ENCODE assay signal across 26 mouse cellular contexts in the genomic region with DNA sequence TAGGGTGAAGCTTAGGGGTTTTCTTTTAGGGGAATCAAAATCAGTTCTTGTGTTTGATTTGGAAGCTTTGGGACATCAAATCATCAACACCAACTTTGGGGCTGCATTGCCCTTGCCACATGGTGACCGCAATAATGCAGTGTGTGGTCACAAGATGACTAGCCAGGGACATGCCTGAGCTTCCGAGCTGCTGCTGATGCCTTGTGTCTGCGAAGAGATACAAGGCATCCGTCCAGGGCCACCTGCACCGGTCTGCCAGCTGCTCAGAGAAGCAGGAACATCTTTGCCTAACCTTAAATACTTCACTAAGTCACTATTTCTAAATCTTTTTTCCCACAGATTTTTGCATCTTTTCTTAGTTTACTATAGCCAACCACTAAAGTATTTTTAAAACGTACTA.
"Had no signal": no experiment of that assay in that cellular context is flagged by ENCODE, and none has a peak within 500 bp of the region (broad histone marks: within the 10 kb centered on the region; RNA-seq: fewer than 3 reads in every experiment).

No protein-coding gene starts in this region.

- H3K4me3 ChIP-seq: gastrocnemius, adult 2 months; heart, embryonic 10.5 days; heart, embryonic 12.5 days; hindbrain, embryonic 10.5 days; hindbrain, embryonic 12.5 days; intestine, embryonic 15.5 days; layer of hippocampus, adult 2 months; left cerebral cortex, adult 2 months; limb, embryonic 10.5 days; limb, embryonic 12.5 days had no signal

- DNase-seq: gastrocnemius, adult 2 months; gastrocnemius, postnatal 10 days; gastrocnemius, postnatal 25 days; heart, adult 18-20 months; heart, postnatal 10 days; heart, postnatal 4 days; kidney, adult 18-20 months; kidney, adult 8-10 months; kidney, postnatal 10 days; kidney, postnatal 25 days; kidney, postnatal 4 days; liver had no signal

- H3K4me1 ChIP-seq: heart, embryonic 10.5 days; hindbrain, embryonic 10.5 days; hindbrain, embryonic 12.5 days; intestine, embryonic 15.5 days; limb, embryonic 10.5 days; limb, embryonic 12.5 days had no signal

- H3K36me3 ChIP-seq: heart, embryonic 10.5 days; hindbrain, embryonic 10.5 days; hindbrain, embryonic 12.5 days; intestine, embryonic 15.5 days; limb, embryonic 10.5 days had no signal

- H3K9me3 ChIP-seq: heart, embryonic 10.5 days; hindbrain, embryonic 10.5 days; intestine, embryonic 15.5 days; limb, embryonic 10.5 days; limb, embryonic 12.5 days had no signal

- H3K27ac ChIP-seq: gastrocnemius, adult 2 months; heart, embryonic 10.5 days; hindbrain, embryonic 10.5 days; hindbrain, embryonic 12.5 days; hindbrain, embryonic 14.5 days; intestine, embryonic 15.5 days; layer of hippocampus, adult 2 months; left cerebral cortex, adult 2 months; limb, embryonic 10.5 days; limb, embryonic 12.5 days had no signal

- H3K27me3 ChIP-seq: heart, embryonic 12.5 days; hindbrain, embryonic 12.5 days; intestine, embryonic 15.5 days; limb, embryonic 12.5 days had no signal

- H3K4me2 ChIP-seq: heart, embryonic 12.5 days; hindbrain, embryonic 12.5 days; hindbrain, embryonic 14.5 days; intestine, embryonic 15.5 days; limb, embryonic 12.5 days; liver, embryonic 11.5 days had no signal

- H3K9ac ChIP-seq: heart, embryonic 12.5 days; hindbrain, embryonic 12.5 days; hindbrain, embryonic 14.5 days; intestine, embryonic 15.5 days; limb, embryonic 12.5 days had no signal

- ATAC-seq: hindbrain, embryonic 16.5 days; inflammation-experienced regulatory T-cells, adult 6 months; intestine, embryonic 15.5 days; intestine, postnatal 0 days had no signal
